Mouse (Mus musculus) fat pad, adult 2 months (tissue): ENCODE data around the gene Sart3.
"Not testable (repeated sequence)": the region's sequence is repeated elsewhere in the genome, so short reads cannot be mapped to it uniquely, and the experiment has no call there.

Source experiments
- DNase-seq: peaks from one replicate; pipeline ENCODE4 v3.0.0-alpha.2; 2011; ENCODE audit warnings: low read depth, low spot score; ENCODE audit errors: extremely low read depth

Gene Sart3

GRCm38 (mm10) chr5:113772450-113772895 is at the start of gene Sart3, which contains the start of gene Iscu:
TSS of gene Sart3 (minus strand) at chr5:113772510.
TSS of gene Iscu (plus strand) at chr5:113772748.
- peak; percentile 21 for DNase-seq

- no peak for DNase-seq
Observed at GRCm38 (mm10) chr5:113818572-113818971, 46.3 kb upstream of the Sart3 start.

DNA sequence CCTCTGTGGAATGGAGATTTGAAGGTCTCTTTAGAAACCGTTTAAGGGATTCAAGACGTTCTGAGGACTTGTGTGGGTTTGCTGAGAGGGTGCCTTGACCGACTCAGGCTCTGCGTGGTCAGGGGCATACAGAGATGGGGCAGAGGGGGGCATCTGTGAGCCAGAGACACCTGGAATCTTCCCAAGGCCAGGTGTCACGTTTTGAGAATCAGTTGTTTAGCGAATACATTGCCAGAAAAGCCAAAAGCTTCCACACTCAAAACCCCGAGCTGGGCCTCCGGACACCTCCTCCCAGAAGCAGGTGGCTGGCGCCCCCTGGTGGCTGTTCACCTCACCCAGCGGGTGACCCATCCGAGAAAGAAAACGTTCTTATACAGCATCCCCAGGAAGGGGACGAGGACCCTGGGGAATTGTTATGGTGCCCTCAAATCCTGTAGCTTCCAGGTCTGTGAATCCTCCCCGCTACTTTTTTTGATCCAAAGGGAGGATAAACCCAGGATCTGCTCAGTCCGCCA is 43.4 kb upstream of the Sart3 start:
- no peak for DNase-seq

DNA sequence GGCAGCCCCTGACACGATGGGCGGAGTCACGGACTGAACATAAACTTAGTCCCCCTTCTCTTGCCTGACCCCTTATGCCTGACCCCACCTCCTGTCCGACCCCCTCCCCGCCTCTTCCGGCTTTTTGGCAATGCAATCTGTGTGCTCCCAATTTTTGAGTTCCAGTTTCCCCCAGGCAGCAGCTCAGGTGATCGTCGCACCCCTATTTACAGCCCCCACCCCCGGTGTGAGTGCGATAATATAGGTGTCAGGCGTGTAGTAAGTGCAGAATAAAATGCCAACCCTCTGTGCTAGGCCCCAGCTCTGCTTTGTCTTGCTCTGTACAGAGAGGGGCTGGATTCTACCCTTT is 42.7 kb upstream of the Sart3 start:
- DNase-seq, result no peak

DNA sequence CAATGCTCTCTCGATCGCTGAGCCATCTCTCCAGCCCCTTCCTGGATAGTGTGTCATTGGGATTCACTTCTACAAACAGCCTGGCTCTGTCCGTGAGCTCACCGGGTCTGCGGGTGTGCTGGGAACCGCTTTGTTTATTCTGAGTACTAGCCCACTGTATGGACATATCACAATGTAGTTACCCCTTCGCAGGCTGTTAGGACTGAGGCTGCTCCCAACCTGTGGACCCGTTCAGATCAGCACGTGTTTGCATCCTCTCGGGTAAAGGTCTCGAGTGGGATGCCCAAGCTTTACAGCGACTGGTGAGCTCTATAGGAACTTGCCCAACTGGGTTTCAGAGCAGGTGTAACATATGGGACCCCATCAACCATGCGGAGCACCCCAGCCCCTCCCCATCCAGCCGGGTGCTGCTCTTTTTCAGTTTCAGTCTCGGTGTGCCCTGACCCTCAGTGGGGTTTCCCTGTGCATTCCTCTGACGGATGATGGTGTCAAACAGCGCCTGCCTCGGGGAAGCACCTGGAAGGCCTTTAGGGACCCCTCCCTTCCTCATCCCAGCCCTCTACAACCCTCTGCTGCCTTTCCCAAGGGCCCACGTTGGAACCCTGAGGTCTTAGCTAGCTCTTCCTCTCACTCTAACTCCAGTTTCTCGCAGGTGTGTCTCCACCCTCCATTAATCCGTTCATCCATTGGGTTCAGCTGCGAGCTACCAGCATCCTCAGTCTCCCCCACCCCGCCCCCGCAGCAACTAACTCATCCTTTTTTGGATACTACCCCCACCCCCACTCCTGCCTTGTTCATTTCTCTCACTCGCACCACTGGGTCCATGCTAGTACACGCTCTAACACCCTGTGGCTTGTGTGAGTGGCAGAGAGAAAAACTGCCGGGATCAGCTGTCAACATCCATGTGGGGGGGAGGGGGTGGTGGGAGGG is 42.1 kb upstream of the Sart3 start:
- no peak for DNase-seq

DNA sequence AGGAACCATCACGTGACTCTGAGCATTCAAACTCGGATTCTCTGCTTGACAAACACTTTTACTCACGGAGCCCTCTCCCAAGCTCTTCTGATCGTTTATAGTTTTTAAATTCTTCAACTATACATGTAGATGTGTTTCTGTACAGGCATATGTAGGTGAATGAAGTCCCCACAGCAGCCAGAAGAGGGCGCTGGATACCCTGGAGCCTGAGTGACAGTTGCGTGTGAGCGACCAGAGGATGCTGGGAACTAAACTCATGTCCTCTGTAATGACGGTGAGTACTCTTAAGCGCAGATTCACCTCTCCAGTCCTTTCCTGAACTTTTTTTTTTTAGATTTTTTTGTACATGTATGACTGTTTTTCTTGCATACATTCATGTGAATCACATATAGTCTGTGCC is 41.3 kb upstream of the Sart3 start:
- no peak for DNase-seq

DNA sequence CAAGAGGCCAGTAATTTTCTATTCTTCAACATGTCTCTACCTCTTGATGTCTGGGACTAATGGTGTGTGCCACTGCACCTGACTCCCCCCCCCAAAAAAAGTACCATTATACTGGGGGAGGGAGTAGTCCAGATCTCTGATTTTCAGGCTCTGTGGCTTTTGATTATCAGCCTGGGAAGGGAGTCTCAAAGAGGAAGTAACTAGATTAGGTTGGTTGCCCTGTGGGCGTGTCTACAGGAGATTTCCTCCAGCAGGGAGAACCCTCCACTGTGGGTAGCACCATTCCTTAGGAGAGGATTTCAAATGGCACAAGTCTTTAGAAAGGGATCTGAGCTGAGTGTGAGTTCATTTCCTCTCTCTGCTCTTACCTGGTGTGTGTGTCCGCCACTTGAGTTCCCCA is 40.3 kb upstream of the Sart3 start:
- no peak for DNase-seq

DNA sequence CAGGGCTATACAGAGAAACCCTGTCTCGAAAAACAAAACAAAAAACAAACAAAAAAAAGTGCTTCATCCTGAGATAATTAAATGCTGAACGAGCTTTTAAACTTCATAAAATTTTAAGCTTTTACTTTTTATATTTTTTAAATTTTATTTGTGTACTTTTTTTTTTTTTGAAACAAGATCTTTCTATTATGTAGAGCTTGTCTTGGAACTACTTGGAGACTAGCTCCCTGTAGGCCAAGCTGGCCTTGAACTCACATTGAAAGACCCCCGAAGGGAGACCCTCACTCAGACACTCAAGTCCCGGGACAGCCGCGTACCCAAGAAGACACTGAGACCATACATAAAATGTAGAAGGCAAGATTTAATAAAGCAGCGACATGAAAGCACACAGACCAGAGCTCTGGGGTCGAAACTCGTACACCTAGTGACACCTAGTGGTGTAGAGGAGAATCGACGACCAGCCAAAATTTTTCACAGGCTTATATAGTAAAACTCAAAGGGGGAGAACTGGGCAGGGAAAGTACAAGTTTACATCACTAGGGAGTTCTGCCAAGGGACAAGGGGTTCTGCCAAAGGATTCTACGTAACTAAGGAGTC is 39.6 kb upstream of the Sart3 start:
- DNase-seq, result not testable (repeated sequence)

DNA sequence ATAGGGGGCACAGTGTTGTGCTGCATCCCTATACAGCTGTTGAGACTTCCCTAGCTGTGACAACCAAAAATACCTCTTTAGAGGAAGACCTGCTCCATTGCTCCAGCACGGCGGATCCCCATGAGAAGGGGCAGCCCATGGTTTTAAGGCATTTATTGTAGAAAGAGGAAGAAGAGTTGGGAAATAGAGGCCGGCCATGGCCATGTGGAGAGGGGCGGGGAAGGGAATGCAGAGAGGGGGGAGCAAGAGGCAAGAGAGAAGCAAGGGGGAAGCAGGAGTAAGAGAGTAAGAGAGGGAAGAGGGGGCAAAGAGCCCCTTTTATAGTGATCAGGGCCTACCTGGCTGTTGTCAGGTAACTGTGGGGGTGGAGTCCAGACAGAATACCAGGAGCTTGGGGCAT is 37.8 kb upstream of the Sart3 start:
- DNase-seq, result no peak

- no peak for DNase-seq
Observed at GRCm38 (mm10) chr5:113808177-113808576, 35.9 kb upstream of the Sart3 start.

GRCm38 (mm10) chr5:113807712-113808111 is 35.4 kb upstream of the Sart3 start:
- no peak for DNase-seq

DNA sequence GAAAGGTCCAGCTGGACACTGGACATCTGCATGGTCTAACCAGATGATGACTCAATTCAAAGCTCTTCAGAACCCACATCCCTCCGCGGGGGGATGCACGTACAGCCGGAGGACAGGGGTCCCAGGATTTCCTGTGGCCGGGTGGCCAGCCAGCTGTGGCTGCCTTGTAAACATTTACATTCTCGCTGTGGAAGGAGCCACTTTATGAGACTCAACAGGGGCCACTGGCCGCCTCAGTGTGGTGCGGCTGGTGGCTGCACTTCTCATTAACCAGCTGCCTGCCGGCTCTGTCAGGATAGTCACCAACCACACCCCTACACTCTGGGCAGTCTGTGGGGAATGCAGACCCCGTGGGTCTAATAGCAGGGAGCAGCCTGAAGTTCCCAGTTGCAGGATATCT is 34.1 kb upstream of the Sart3 start:
- DNase-seq, result no peak

DNA sequence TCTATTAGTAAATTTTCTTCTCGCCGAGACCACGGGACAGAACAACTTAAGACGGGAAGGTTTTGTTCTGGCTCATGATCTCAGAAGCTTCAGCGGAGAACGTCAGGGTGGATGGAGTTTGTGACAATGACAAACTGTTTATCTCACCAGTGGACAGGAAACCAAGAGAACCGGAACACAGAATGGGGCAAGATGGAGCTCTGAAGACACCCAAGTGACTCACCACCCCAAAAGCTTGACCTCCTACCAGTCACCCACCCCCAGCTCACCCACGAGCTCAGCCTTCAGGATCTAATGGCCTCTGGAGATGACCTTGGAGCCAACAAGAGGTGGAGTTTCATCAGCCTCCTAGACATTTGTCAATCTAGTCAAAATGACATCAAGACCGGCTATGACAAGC is 33.0 kb upstream of the Sart3 start:
- no peak for DNase-seq

DNA sequence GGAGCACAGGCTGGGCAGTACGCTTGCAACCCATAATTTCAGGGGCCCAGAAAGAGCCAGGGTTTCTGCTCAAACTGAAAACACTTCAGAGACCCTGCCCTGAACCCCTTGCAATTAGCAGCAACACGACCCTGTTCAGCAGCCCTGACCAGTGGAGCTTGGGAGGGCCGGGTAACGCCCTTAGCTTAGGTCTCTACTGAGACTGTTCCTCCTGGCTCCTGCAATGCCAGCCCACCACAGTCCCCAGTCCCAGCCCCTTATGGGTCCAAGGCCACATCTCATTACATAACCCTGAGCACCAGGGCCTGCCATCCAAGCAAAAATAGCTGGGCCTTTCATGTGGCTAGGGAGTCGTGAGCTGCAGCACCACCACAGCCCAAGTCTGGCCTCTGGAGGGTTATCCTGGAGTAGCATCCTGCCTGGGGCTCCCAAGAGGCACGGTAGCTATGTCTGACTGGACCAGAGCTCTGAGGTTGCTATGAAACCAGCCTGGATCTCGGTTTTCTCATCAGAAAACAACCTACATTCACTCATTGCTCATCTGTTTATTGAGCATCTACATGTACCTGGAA is 32.2 kb upstream of the Sart3 start:
- no peak for DNase-seq

DNA sequence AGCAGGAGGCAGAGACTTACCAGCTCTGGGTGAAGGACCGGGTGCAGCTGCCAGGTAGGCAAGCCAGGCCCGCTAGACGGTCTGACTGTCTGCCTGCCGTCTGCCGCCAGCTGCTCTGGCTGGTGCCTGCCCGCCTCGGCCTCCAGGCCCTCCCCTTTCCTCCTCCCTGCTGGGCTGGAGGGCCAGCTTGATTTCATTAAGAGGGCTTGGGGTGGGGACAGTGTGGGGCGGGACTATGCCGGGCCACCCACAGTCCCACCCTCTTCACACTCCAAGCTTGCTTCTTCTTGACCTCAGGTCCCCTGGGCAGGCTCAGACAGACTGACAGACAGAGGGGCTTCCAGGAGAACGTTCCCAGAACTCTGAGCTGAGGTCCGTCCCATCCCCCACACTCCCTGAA is 28.0 kb upstream of the Sart3 start, which contains the start of gene Tmem119:
TSS of gene Tmem119 (minus strand) at position 237 of the 400 bp plus-strand sequence.
- no peak for DNase-seq

DNA sequence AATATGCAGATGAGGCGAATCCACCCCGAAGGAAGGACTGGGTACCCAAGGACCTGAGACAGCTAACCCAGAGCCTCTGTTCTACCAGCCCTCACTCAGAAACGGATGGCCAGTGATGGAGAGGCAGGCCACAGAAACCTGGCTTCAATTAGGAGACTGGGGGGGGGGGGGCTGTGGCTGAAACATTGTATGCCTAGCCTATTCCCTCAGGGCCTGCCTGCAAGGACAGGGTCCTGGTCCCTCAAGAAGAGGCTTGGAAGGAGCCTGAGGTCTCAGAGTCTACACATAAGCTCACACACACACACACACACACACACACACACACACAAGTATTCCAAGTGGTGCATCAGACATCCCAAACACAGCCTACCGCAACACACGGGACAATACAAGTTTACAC is 27.4 kb upstream of the Sart3 start:
- no peak for DNase-seq

- DNase-seq, result no peak
Observed at GRCm38 (mm10) chr5:113798525-113798924, 26.2 kb upstream of the Sart3 start.

DNA sequence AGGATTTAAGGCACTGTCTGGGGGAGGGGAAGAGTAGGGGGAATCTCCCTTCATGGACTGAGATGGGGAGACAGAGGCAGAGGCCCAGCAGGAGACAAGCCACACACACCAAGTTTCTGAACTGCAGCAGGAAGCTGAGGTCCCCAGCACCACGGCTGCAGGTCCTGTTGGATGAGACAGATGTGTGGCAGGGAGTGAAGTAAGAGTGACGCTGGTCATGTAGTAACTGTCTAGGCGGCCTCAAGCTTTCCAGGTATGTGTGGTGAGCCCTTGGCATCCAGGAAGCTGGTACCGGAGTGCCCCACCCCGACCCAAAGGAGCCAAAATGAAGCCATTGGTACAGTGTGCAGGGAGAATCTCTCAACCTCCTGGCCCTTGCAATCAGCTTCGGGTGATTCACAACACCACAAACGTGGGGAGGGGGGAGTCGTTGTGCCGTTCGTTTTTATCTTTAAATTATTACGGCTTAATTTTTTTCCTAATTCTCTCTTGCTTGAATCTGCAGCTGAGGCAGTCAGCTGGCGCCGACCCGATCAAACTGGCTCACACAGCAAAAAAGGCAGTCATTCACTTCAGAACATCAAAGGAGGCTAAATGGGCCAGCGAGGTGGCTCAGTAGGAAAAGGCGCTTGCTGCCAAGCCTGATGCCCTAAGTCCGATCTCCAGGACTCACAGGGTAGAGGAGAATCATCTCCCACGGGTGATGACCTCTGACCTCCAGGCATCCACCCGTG is 25.0 kb upstream of the Sart3 start:
- no peak for DNase-seq

DNA sequence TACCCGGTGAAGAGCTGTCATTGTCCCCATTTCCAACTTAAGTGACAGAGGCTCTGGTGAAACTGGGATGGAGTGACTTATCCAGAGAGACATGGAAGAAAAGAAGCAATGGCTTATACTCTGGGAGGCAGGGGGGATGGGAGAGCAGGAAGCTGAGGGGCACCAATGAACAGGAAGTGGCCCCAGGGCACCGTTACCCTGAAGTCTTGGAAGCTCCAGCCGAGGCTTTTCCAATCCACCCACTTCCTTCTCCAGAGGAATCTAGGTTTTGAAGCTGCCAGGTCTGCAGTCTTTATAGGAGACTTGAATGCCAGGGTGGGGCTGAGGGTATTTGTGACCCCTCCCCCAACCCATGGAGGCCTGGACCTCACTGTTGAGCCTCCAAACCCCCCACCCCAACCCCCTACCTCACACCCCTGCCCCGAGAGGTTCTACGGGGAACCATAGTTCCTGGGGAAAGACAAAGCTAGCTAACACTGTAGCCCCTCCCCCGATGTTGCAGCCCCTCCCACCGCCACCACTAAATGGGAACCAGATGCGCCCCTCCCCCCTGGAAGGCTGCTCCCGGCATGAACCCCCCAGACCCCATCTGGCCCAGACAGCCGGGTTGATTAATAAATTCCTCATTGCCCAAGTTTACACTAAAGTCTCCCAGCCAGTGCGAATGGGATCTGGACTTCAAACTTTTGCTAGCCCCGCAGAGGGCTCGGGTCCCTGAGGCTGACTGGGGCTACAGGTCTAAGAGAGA is 24.3 kb upstream of the Sart3 start:
- no peak for DNase-seq
